In genomic region chr7:100503076-100503475, GRCm38 (mm10) we compare ENCODE assay signal across 13 mouse cellular contexts. TPM values are rescaled to one million over a fixed set of nuclear protein-coding genes. Genes with fewer than 3 reads are reported as not detected.
DNase-seq lines count a peak whose midpoint lies in the region; ATAC-seq and TF ChIP-seq lines count a peak whose summit lies in the region.
"Had no signal": no experiment of that assay in that cellular context is flagged by ENCODE, and none has a peak within 500 bp of the region (broad histone marks: within the 10 kb centered on the region; RNA-seq: fewer than 3 reads in every experiment).

No protein-coding gene starts in this region.

- ATAC-seq in liver, postnatal 0 days: peak; percentile 24; the same call in 1 of the 2 replicates
- ATAC-seq in hindbrain, embryonic 13.5 days (ENCODE audit: low FRiP score): no peak
- ATAC-seq in kidney, embryonic 16.5 days (ENCODE audit: low FRiP score, low TSS enrichment): no peak

- H3K36me3 ChIP-seq in liver, postnatal 0 days (replicated peaks; ENCODE audit: insufficient read depth, low read length): peaks cover 26% of the 10 kb centered on the region
- H3K36me3 ChIP-seq in hindbrain, embryonic 13.5 days: peaks cover under 1% of the 10 kb centered on the region; the same call in 1 of the 2 replicates
- peaks cover 19% of the 10 kb centered on the region for H3K36me3 ChIP-seq in kidney, embryonic 16.5 days (ENCODE audit: insufficient read depth, low read length)
- H3K36me3 ChIP-seq: hindbrain, embryonic 15.5 days had no signal

- no peak overlapping the region for H3K9ac ChIP-seq in liver, postnatal 0 days (replicated peaks)
- no peak overlapping the region for H3K9ac ChIP-seq in hindbrain, embryonic 13.5 days
- H3K9ac ChIP-seq in kidney, embryonic 16.5 days (replicated peaks; ENCODE audit: low read length): no peak overlapping the region
- H3K9ac ChIP-seq: hindbrain, embryonic 15.5 days; neural tube, embryonic 13.5 days had no signal

- no peak for DNase-seq in lung, adult 2 months
- DNase-seq in lung, postnatal 4 days: no peak
- DNase-seq in liver, postnatal 0 days: peak; percentile 45
- peak; percentile 58 for DNase-seq in thymus, postnatal 14 days
- DNase-seq in T-cell, adult 2 months (ENCODE audit: low spot score): no peak
- DNase-seq: kidney, postnatal 36 days had no signal

- peak overlapping the region; percentile 54 for H3K27ac ChIP-seq in bone marrow, adult 2 months (ENCODE audit: control insufficient read depth, insufficient read depth, low read depth, low read length, poor library complexity)
- peak overlapping the region; percentile 58 for H3K27ac ChIP-seq in liver, postnatal 0 days (ENCODE audit: low read depth)
- H3K27ac ChIP-seq in hindbrain, embryonic 13.5 days: no peak overlapping the region
- no peak overlapping the region for H3K27ac ChIP-seq in kidney, embryonic 16.5 days (ENCODE audit: low read length)
- H3K27ac ChIP-seq: embryonic facial prominence, embryonic 10.5 days; hindbrain, embryonic 15.5 days; neural tube, embryonic 13.5 days had no signal

- H3K4me2 ChIP-seq in liver, postnatal 0 days (ENCODE audit: low read depth, low read length): peak overlapping the region; percentile 2; the same call in 1 of the 2 replicates
- H3K4me2 ChIP-seq in hindbrain, embryonic 13.5 days: no peak overlapping the region
- no peak overlapping the region for H3K4me2 ChIP-seq in kidney, embryonic 16.5 days (replicated peaks; ENCODE audit: low read depth, low read length)
- H3K4me2 ChIP-seq: hindbrain, embryonic 15.5 days; neural tube, embryonic 13.5 days had no signal

- H3K4me3 ChIP-seq in lung, adult 2 months (replicated peaks; ENCODE audit: extremely low read depth, low read depth, low read length): no peak overlapping the region
- no peak overlapping the region for H3K4me3 ChIP-seq in bone marrow, adult 2 months (replicated peaks; ENCODE audit: control insufficient read depth, low read depth, low read length)
- H3K4me3 ChIP-seq in liver, postnatal 0 days (ENCODE audit: low read depth, low read length): no peak overlapping the region
- no peak overlapping the region for H3K4me3 ChIP-seq in hindbrain, embryonic 13.5 days
- no peak overlapping the region for H3K4me3 ChIP-seq in kidney, embryonic 16.5 days (ENCODE audit: low read length)
- H3K4me3 ChIP-seq: embryonic facial prominence, embryonic 10.5 days; hindbrain, embryonic 15.5 days; megakaryocyte, embryonic 14.5 days; neural tube, embryonic 13.5 days had no signal

- H3K27me3 ChIP-seq in liver, postnatal 0 days (ENCODE audit: insufficient read depth, low read length): no peaks in the 10 kb centered on the region
- no peaks in the 10 kb centered on the region for H3K27me3 ChIP-seq in hindbrain, embryonic 13.5 days
- no peaks in the 10 kb centered on the region for H3K27me3 ChIP-seq in kidney, embryonic 16.5 days (ENCODE audit: insufficient read depth, low read length)
- H3K27me3 ChIP-seq: hindbrain, embryonic 15.5 days; neural tube, embryonic 13.5 days had no signal

- no peak for TF ChIP-seq CTCF in lung, adult 2 months (IDR thresholded peaks at IDR 0.05; ENCODE audit: insufficient read depth, low read length)
- no peak for TF ChIP-seq CTCF in bone marrow, adult 2 months (IDR thresholded peaks at IDR 0.05; ENCODE audit: control insufficient read depth, insufficient read depth, low read length)
- no peak for TF ChIP-seq CTCF in liver, postnatal 0 days (IDR thresholded peaks at IDR 0.05; ENCODE audit: low read depth)

- no peak for TF ChIP-seq EP300 in liver, postnatal 0 days (IDR thresholded peaks at IDR 0.05; ENCODE audit: low read depth)

- peak; percentile 47; the same call in 1 of the 2 replicates for TF ChIP-seq POLR2A in lung, adult 2 months (IDR thresholded peaks at IDR 0.05; ENCODE audit: borderline replicate concordance, extremely low read depth, low read depth, low read length)
- TF ChIP-seq POLR2A in bone marrow, adult 2 months (IDR thresholded peaks at IDR 0.05; ENCODE audit: borderline replicate concordance, control insufficient read depth, low read depth, low read length): 0 out of 2 replicates have a peak, but pooled peaks have one; percentile 36

- peaks cover 10% of the 10 kb centered on the region; the same call in 1 of the 2 replicates for H3K4me1 ChIP-seq in lung, adult 2 months (ENCODE audit: control insufficient read depth, insufficient read depth, low read length)
- peaks cover 8% of the 10 kb centered on the region for H3K4me1 ChIP-seq in bone marrow, adult 2 months (ENCODE audit: control insufficient read depth, insufficient read depth, low read length)
- H3K4me1 ChIP-seq in liver, postnatal 0 days (ENCODE audit: insufficient read depth): peaks cover 27% of the 10 kb centered on the region
- H3K4me1 ChIP-seq in hindbrain, embryonic 13.5 days (replicated peaks): no peaks in the 10 kb centered on the region
- H3K4me1 ChIP-seq in kidney, embryonic 16.5 days (ENCODE audit: insufficient read depth, low read length): peaks cover 5% of the 10 kb centered on the region
- H3K4me1 ChIP-seq: hindbrain, embryonic 15.5 days had no signal

- 48% methylated on average over 5 of the region's 5 CpGs for WGBS in lung, adult 2 months
- 11% methylated on average over 5 of the region's 5 CpGs for WGBS in bone marrow, adult 2 months
- 44% methylated on average over 5 of the region's 5 CpGs for WGBS in liver, postnatal 0 days (ENCODE audit: insufficient replicate concordance)
- WGBS in hindbrain, embryonic 13.5 days: 91% methylated on average over 5 of the region's 5 CpGs
- 73% methylated on average over 5 of the region's 5 CpGs for WGBS in kidney, embryonic 16.5 days

- no peaks in the 10 kb centered on the region for H3K9me3 ChIP-seq in liver, postnatal 0 days (ENCODE audit: low read length)
- H3K9me3 ChIP-seq in hindbrain, embryonic 13.5 days: no peaks in the 10 kb centered on the region
- H3K9me3 ChIP-seq in kidney, embryonic 16.5 days (ENCODE audit: low read length): no peaks in the 10 kb centered on the region
- H3K9me3 ChIP-seq: embryonic facial prominence, embryonic 10.5 days; hindbrain, embryonic 15.5 days; megakaryocyte, embryonic 14.5 days; neural tube, embryonic 13.5 days had no signal

RNA-seq across cellular contexts. Expression of gene Ucp2, which starts 9.9 kb away (rescaled TPM):
- polyA plus RNA-seq in lung, adult 2 months (2012; rRNA removed): 467 and 695 TPM in 2 replicates
- 557 and 572 TPM in 2 replicates for polyA plus RNA-seq in bone marrow, adult 2 months (2011; ENCODE audit: insufficient read depth, insufficient read length, low replicate concordance, missing spikeins)
- 530 and 545 TPM in 2 replicates for polyA plus RNA-seq in liver, postnatal 0 days (2015; fragmentation: Nextera tagmentation; extraction: Ambion mirVana)
- 75.2 and 78.6 TPM in 2 replicates for polyA plus RNA-seq in hindbrain, embryonic 13.5 days (2015; fragmentation: Nextera tagmentation; extraction: Ambion mirVana)
- polyA plus RNA-seq in kidney, embryonic 16.5 days (2015; fragmentation: Nextera tagmentation; extraction: Ambion mirVana): 221 and 250 TPM in 2 replicates

RNA-seq across cellular contexts. Expression of gene Dnajb13, which starts 11.7 kb away (rescaled TPM):
- 8.3 and 15.2 TPM in 2 replicates for polyA plus RNA-seq in lung, adult 2 months (2012; rRNA removed)
- 3.4 and 4.5 TPM in 2 replicates for polyA plus RNA-seq in bone marrow, adult 2 months (2011; ENCODE audit: insufficient read depth, insufficient read length, low replicate concordance, missing spikeins)
- 1.0 and 1.8 TPM in 2 replicates for polyA plus RNA-seq in liver, postnatal 0 days (2015; fragmentation: Nextera tagmentation; extraction: Ambion mirVana)
- 4.4 and 8.5 TPM in 2 replicates for polyA plus RNA-seq in hindbrain, embryonic 13.5 days (2015; fragmentation: Nextera tagmentation; extraction: Ambion mirVana)
- polyA plus RNA-seq in kidney, embryonic 16.5 days (2015; fragmentation: Nextera tagmentation; extraction: Ambion mirVana): 0.50 and 0.60 TPM in 2 replicates

RNA-seq across cellular contexts. Expression of gene Ucp3, which starts 30.3 kb away (rescaled TPM):
- polyA plus RNA-seq in lung, adult 2 months (2012; rRNA removed): 5.0 and 7.8 TPM in 2 replicates
- 0.77 TPM in 1 of 2 replicates, not detected in the other for polyA plus RNA-seq in bone marrow, adult 2 months (2011; ENCODE audit: insufficient read depth, insufficient read length, low replicate concordance, missing spikeins)
- 0.08 and 0.21 TPM in 2 replicates for polyA plus RNA-seq in liver, postnatal 0 days (2015; fragmentation: Nextera tagmentation; extraction: Ambion mirVana)
- not detected in 2 replicates for polyA plus RNA-seq in hindbrain, embryonic 13.5 days (2015; fragmentation: Nextera tagmentation; extraction: Ambion mirVana)
- polyA plus RNA-seq in kidney, embryonic 16.5 days (2015; fragmentation: Nextera tagmentation; extraction: Ambion mirVana): 0.09 and 0.14 TPM in 2 replicates
- polyA plus RNA-seq: hindbrain, embryonic 15.5 days; neural tube, embryonic 13.5 days had no signal

RNA-seq across cellular contexts. Expression of gene Coa4, which starts 33.8 kb away (rescaled TPM):
- polyA plus RNA-seq in lung, adult 2 months (2012; rRNA removed): 8.5 and 9.0 TPM in 2 replicates
- polyA plus RNA-seq in bone marrow, adult 2 months (2011; ENCODE audit: insufficient read depth, insufficient read length, low replicate concordance, missing spikeins): 3.5 and 7.4 TPM in 2 replicates
- 11.9 and 12.4 TPM in 2 replicates for polyA plus RNA-seq in liver, postnatal 0 days (2015; fragmentation: Nextera tagmentation; extraction: Ambion mirVana)
- 15.8 and 17.2 TPM in 2 replicates for polyA plus RNA-seq in hindbrain, embryonic 13.5 days (2015; fragmentation: Nextera tagmentation; extraction: Ambion mirVana)
- 23.4 and 26.3 TPM in 2 replicates for polyA plus RNA-seq in kidney, embryonic 16.5 days (2015; fragmentation: Nextera tagmentation; extraction: Ambion mirVana)

Comparison
In these comparisons a context has a peak if more than half of its experiments do, and no peak if none do; other contexts are left out.
1. DNase-seq: peak in liver, postnatal 0 days (single experiment) and thymus, postnatal 14 days (single experiment); none in lung, adult 2 months (single experiment), lung, postnatal 4 days (0 of 2) and T-cell, adult 2 months (single experiment).
2. H3K27ac ChIP-seq: peak in bone marrow, adult 2 months (single experiment) and liver, postnatal 0 days (single experiment); none in hindbrain, embryonic 13.5 days (single experiment) and kidney, embryonic 16.5 days (single experiment).